Comparison of ENCODE assay signal across 18 mouse cellular contexts in genomic region chr5:139554478-139555335, GRCm38 (mm10). TPM values are rescaled to one million over a fixed set of nuclear protein-coding genes. Genes with fewer than 3 reads are reported as not detected.
DNase-seq lines count a peak whose midpoint lies in the region; ATAC-seq and TF ChIP-seq lines count a peak whose summit lies in the region.
"Had no signal": no experiment of that assay in that cellular context is flagged by ENCODE, and none has a peak within 500 bp of the region (broad histone marks: within the 10 kb centered on the region; RNA-seq: fewer than 3 reads in every experiment).

No protein-coding gene starts in this region.

- TF ChIP-seq POLR2A in brain, embryonic 14.5 days (IDR thresholded peaks at IDR 0.05; ENCODE audit: borderline replicate concordance, extremely low read depth, insufficient read depth, insufficient read length, poor library complexity, severe bottlenecking) = no peak

- no peak overlapping the region for H3K9ac ChIP-seq in forebrain, embryonic 11.5 days (ENCODE audit: low read length)
- H3K9ac ChIP-seq in forebrain, embryonic 15.5 days (replicated peaks) = no peak overlapping the region
- no peak overlapping the region for H3K9ac ChIP-seq in embryonic facial prominence, embryonic 11.5 days (replicated peaks; ENCODE audit: low read length)
- H3K9ac ChIP-seq in midbrain, embryonic 12.5 days (replicated peaks) = no peak overlapping the region
- H3K9ac ChIP-seq: heart, embryonic 12.5 days; liver, embryonic 15.5 days; stomach, embryonic 15.5 days had no signal

- peaks cover 88% of the 10 kb centered on the region for H3K27me3 ChIP-seq in forebrain, embryonic 11.5 days (ENCODE audit: control insufficient read depth, insufficient read depth, low read length)
- peaks cover 88% of the 10 kb centered on the region for H3K27me3 ChIP-seq in forebrain, embryonic 15.5 days
- peaks cover 76% of the 10 kb centered on the region for H3K27me3 ChIP-seq in embryonic facial prominence, embryonic 11.5 days (ENCODE audit: control insufficient read depth, insufficient read depth, low read length)
- H3K27me3 ChIP-seq in midbrain, embryonic 12.5 days = peaks cover 91% of the 10 kb centered on the region

- H3K9me3 ChIP-seq in forebrain, embryonic 11.5 days (ENCODE audit: control insufficient read depth, low read length) = no peaks in the 10 kb centered on the region
- no peaks in the 10 kb centered on the region for H3K9me3 ChIP-seq in forebrain, embryonic 15.5 days
- H3K9me3 ChIP-seq in embryonic facial prominence, embryonic 11.5 days (replicated peaks; ENCODE audit: control insufficient read depth, low read length) = no peaks in the 10 kb centered on the region
- H3K9me3 ChIP-seq in midbrain, embryonic 12.5 days = no peaks in the 10 kb centered on the region
- H3K9me3 ChIP-seq: G1E; heart, embryonic 12.5 days; liver, embryonic 15.5 days; stomach, embryonic 15.5 days had no signal

- H3K36me3 ChIP-seq in forebrain, embryonic 11.5 days (ENCODE audit: control insufficient read depth, insufficient read depth, low read length) = no peaks in the 10 kb centered on the region
- H3K36me3 ChIP-seq in forebrain, embryonic 15.5 days = no peaks in the 10 kb centered on the region
- no peaks in the 10 kb centered on the region for H3K36me3 ChIP-seq in embryonic facial prominence, embryonic 11.5 days (replicated peaks; ENCODE audit: control insufficient read depth, insufficient read depth, low read depth, low read length)
- H3K36me3 ChIP-seq in midbrain, embryonic 12.5 days = no peaks in the 10 kb centered on the region
- H3K36me3 ChIP-seq: G1E; heart, embryonic 12.5 days; liver, embryonic 15.5 days; stomach, embryonic 15.5 days had no signal

- TF ChIP-seq CTCF in brain, embryonic 14.5 days (IDR thresholded peaks at IDR 0.05; ENCODE audit: borderline replicate concordance, extremely low read depth, insufficient read depth, insufficient read length) = no peak

- DNase-seq in forebrain, embryonic 11.5 days (ENCODE audit: low spot score) = no peak
- DNase-seq in brain, embryonic 14.5 days (ENCODE audit: low read depth) = peak; percentile 38
- peak; percentile 22 for DNase-seq in embryonic facial prominence, embryonic 11.5 days (ENCODE audit: low spot score)
- no peak for DNase-seq in thymus, postnatal 4 days
- no peak for DNase-seq in urinary bladder, postnatal 4 days (ENCODE audit: low spot score in 2 of 2)
- DNase-seq in right cerebral cortex, postnatal 36 days (ENCODE audit: low spot score in 2 of 2) = no peak
- DNase-seq: gastrocnemius, postnatal 10 days; lung, postnatal 36 days; thymus, postnatal 36 days had no signal

- peaks cover 29% of the 10 kb centered on the region for H3K4me1 ChIP-seq in forebrain, embryonic 11.5 days (replicated peaks; ENCODE audit: control insufficient read depth, insufficient read depth, low read length)
- H3K4me1 ChIP-seq in forebrain, embryonic 15.5 days = peaks cover 31% of the 10 kb centered on the region
- H3K4me1 ChIP-seq in embryonic facial prominence, embryonic 11.5 days (ENCODE audit: control insufficient read depth, insufficient read depth, low read length) = peaks cover 2% of the 10 kb centered on the region
- H3K4me1 ChIP-seq in midbrain, embryonic 12.5 days = peaks cover 67% of the 10 kb centered on the region

- H3K4me2 ChIP-seq in forebrain, embryonic 11.5 days (ENCODE audit: low read depth, low read length, severe bottlenecking) = no peak overlapping the region
- no peak overlapping the region for H3K4me2 ChIP-seq in forebrain, embryonic 15.5 days (replicated peaks)
- H3K4me2 ChIP-seq in embryonic facial prominence, embryonic 11.5 days (ENCODE audit: low read depth, low read length) = no peak overlapping the region
- 0 out of 2 replicates have a peak overlapping the region, but pooled peaks have one; percentile 19 for H3K4me2 ChIP-seq in midbrain, embryonic 12.5 days (replicated peaks)
- H3K4me2 ChIP-seq: heart, embryonic 12.5 days; liver, embryonic 15.5 days; stomach, embryonic 15.5 days had no signal

- H3K4me3 ChIP-seq in forebrain, embryonic 11.5 days (ENCODE audit: low read depth, low read length) = no peak overlapping the region
- no peak overlapping the region for H3K4me3 ChIP-seq in forebrain, embryonic 15.5 days
- no peak overlapping the region for H3K4me3 ChIP-seq in embryonic facial prominence, embryonic 11.5 days (ENCODE audit: low read depth, low read length)
- H3K4me3 ChIP-seq in midbrain, embryonic 12.5 days = no peak overlapping the region
- H3K4me3 ChIP-seq: erythroblast, embryonic 14.5 days; heart, embryonic 12.5 days; liver, embryonic 15.5 days; stomach, embryonic 15.5 days had no signal

- WGBS in forebrain, embryonic 11.5 days = 1% methylated on average over 28 of the region's 28 CpGs
- 3% methylated on average over 28 of the region's 28 CpGs for WGBS in forebrain, embryonic 15.5 days
- under 1% methylated on average over 28 of the region's 28 CpGs for WGBS in embryonic facial prominence, embryonic 11.5 days
- WGBS in midbrain, embryonic 12.5 days = 2% methylated on average over 28 of the region's 28 CpGs

- 0 out of 2 replicates have a peak overlapping the region, but pooled peaks have one; percentile 0 for H3K27ac ChIP-seq in forebrain, embryonic 11.5 days (ENCODE audit: low read depth, low read length)
- H3K27ac ChIP-seq in forebrain, embryonic 15.5 days (replicated peaks) = no peak overlapping the region
- H3K27ac ChIP-seq in embryonic facial prominence, embryonic 11.5 days (replicated peaks; ENCODE audit: low read depth, low read length) = no peak overlapping the region
- peak overlapping the region; percentile 27; the same call in 1 of the 2 replicates for H3K27ac ChIP-seq in midbrain, embryonic 12.5 days (replicated peaks)
- H3K27ac ChIP-seq: liver, embryonic 15.5 days; stomach, embryonic 15.5 days had no signal

- no peak for ATAC-seq in forebrain, embryonic 11.5 days (replicated peaks; ENCODE audit: low FRiP score)
- no peak for ATAC-seq in forebrain, embryonic 15.5 days (replicated peaks)
- ATAC-seq in embryonic facial prominence, embryonic 11.5 days (replicated peaks; ENCODE audit: insufficient number of reproducible peaks, low FRiP score, low TSS enrichment, low read depth) = no peak
- ATAC-seq in midbrain, embryonic 12.5 days (ENCODE audit: low FRiP score, low read depth) = no peak

RNA-seq across cellular contexts. Expression of gene Uncx, which starts 11.4 kb away (rescaled TPM):
- polyA plus RNA-seq in forebrain, embryonic 11.5 days (2014; fragmentation: Nextera tagmentation; extraction: Ambion mirVana) = 27.3 and 28.2 TPM in 2 replicates
- 4.2 and 4.8 TPM in 2 replicates for polyA plus RNA-seq in forebrain, embryonic 15.5 days (2015; fragmentation: Nextera tagmentation; extraction: Ambion mirVana)
- polyA plus RNA-seq in brain, embryonic 14.5 days (2012; rRNA removed) = 26.5 and 42.0 TPM in 2 replicates
- 3.0 and 5.9 TPM in 2 replicates for polyA plus RNA-seq in embryonic facial prominence, embryonic 11.5 days (2014; fragmentation: Nextera tagmentation; extraction: Ambion mirVana)
- polyA plus RNA-seq in midbrain, embryonic 12.5 days (2016; fragmentation: Nextera tagmentation; extraction: Ambion mirVana) = 84.9 and 90.8 TPM in 2 replicates
- polyA plus RNA-seq: C2C12; erythroblast, embryonic 14.5 days; G1E; liver, embryonic 15.5 days; small intestine, adult 2 months had no signal

Comparison
In these comparisons a context has a peak if more than half of its experiments do, and no peak if none do; other contexts are left out.
1. H3K27ac ChIP-seq: peak in forebrain, embryonic 11.5 days (single experiment) and midbrain, embryonic 12.5 days (single experiment); none in forebrain, embryonic 15.5 days (single experiment) and embryonic facial prominence, embryonic 11.5 days (single experiment).
2. DNase-seq: peak in brain, embryonic 14.5 days (single experiment) and embryonic facial prominence, embryonic 11.5 days (single experiment); none in forebrain, embryonic 11.5 days (single experiment), thymus, postnatal 4 days (single experiment), urinary bladder, postnatal 4 days (0 of 2) and right cerebral cortex, postnatal 36 days (0 of 2).